Mouse (Mus musculus) small intestine, adult 2 months (tissue): Measurements from ENCODE around the gene H2-Ab1. TPM values are rescaled to one million over a fixed set of nuclear protein-coding genes. Genes with fewer than 3 reads are reported as not detected.
"Not testable (repeated sequence)": the region's sequence is repeated elsewhere in the genome, so short reads cannot be mapped to it uniquely, and the experiment has no call there.

Experiments
- H3K27ac ChIP-seq: fragments of 200-500 bp; 2 replicates; pipeline ENCODE4 v1.5.1; 2012; ENCODE audit warnings: low read depth, low read length, control low read depth, inconsistent platforms; ENCODE audit not compliant: insufficient read depth
- H3K27me3 ChIP-seq: fragments of 200-500 bp; 2 replicates; pipeline ENCODE4 v1.6.1; 2012; ENCODE audit warnings: mild to moderate bottlenecking, moderate library complexity, low read length, inconsistent platforms; ENCODE audit not compliant: control insufficient read depth, insufficient read depth
- H3K36me3 ChIP-seq: fragments of 200-500 bp; 2 replicates; pipeline ENCODE4 v1.6.1; 2012; ENCODE audit warnings: mild to moderate bottlenecking, low read length, control low read depth, inconsistent platforms; ENCODE audit not compliant: control insufficient read depth, insufficient read depth
- H3K4me1 ChIP-seq: fragments of 200-500 bp; 2 replicates; pipeline ENCODE4 v1.6.1; 2012; ENCODE audit warnings: low read length, inconsistent platforms, mixed read lengths; ENCODE audit not compliant: control insufficient read depth, insufficient read depth, insufficient read length
- H3K4me3 ChIP-seq: fragments of 200-500 bp; 2 replicates; pipeline ENCODE4 v1.5.1; 2012; ENCODE audit warnings: low read depth, mild to moderate bottlenecking, control low read depth, inconsistent platforms, low read length, moderate library complexity
- CTCF ChIP-seq: fragments of 200-500 bp; IDR thresholded peaks from 2 replicates; pipeline ENCODE4 v1.5.1; 2012; ENCODE audit warnings: low read depth, mild to moderate bottlenecking, control low read depth, inconsistent platforms, low read length, moderate library complexity, mixed read lengths; ENCODE audit not compliant: insufficient replicate concordance, insufficient read length; ENCODE audit errors: extremely low read depth
- POLR2A ChIP-seq: fragments of 200-500 bp; IDR thresholded peaks from 2 replicates; pipeline ENCODE4 v1.6.1; 2012; ENCODE audit warnings: low read depth, mild to moderate bottlenecking, control low read depth, inconsistent platforms, low read length, moderate library complexity
- WGBS: fragments of 180-500 bp; shearing (Covaris S2); methylation state at CpG from one replicate; pipeline ENCODE4 v1.1.7; 2018; 5-methylcytosine and 5-hydroxymethylcytosine counted together
- polyA plus RNA-seq: library from polyadenylated mRNA; depleted of rRNA; stranded (reverse); fragments of >200 nt; gene quantifications from 2 replicates; pipeline ENCODE4 v1.2.3, GENCODE M21; 2012

Gene H2-Ab1
- polyA plus RNA-seq, 1 experiment: 5,426 TPM

GRCm38 (mm10) chr17:34215176-34215575 is 42.3 kb upstream of the H2-Ab1 start:
- H3K4me1 ChIP-seq: peaks cover 4% of the 10 kb centered on the region; the same call in 1 of the 2 replicates
- no peaks in the 10 kb centered on the region for H3K27me3 ChIP-seq
- TF ChIP-seq POLR2A: no peak
- TF ChIP-seq CTCF: no peak
- WGBS: 89% methylated on average over 12 of the region's 12 CpGs
- H3K27ac ChIP-seq: no peak overlapping the region
- no peak overlapping the region for H3K4me3 ChIP-seq
- peaks cover 46% of the 10 kb centered on the region for H3K36me3 ChIP-seq

- Histone ChIP-seq H3K4me3 (no peak overlapping the region), H3K36me3 (peaks cover 35% of the 10 kb centered on the region), H3K27ac (no peak overlapping the region), H3K27me3 (no peaks in the 10 kb centered on the region), H3K4me1 (no peaks in the 10 kb centered on the region)
- TF ChIP-seq CTCF (no peak), POLR2A (no peak)
- WGBS: 83% methylated on average over 8 of the region's 8 CpGs
Measured at GRCm38 (mm10) chr17:34217216-34217928, 40.1 kb upstream of the H2-Ab1 start.

DNA sequence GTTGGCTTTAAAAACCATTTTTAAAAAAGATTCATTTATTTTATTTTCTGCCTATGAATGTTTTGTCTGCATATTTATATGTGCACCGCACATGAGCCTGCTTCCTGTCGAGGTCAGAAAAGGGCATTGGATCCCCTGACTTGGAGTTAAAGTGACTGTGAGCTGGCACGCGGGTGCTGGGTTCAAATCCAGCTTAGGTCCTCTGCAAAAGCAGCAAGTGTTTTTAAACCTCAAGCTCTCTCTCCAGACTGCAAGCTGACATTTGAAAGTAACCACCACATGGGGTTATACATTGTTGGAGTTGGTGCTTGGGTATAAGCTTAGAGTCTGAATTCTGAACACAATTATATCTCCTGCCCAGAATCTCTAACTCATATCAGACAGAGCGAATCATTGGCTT is 39.5 kb upstream of the H2-Ab1 start:
- Histone ChIP-seq H3K36me3 (peaks cover 32% of the 10 kb centered on the region), H3K4me3 (no peak overlapping the region), H3K27ac (no peak overlapping the region), H3K27me3 (no peaks in the 10 kb centered on the region), H3K4me1 (no peaks in the 10 kb centered on the region)
- 82% methylated on average over 5 of the region's 5 CpGs for WGBS
- TF ChIP-seq POLR2A (no peak), CTCF (no peak)

DNA sequence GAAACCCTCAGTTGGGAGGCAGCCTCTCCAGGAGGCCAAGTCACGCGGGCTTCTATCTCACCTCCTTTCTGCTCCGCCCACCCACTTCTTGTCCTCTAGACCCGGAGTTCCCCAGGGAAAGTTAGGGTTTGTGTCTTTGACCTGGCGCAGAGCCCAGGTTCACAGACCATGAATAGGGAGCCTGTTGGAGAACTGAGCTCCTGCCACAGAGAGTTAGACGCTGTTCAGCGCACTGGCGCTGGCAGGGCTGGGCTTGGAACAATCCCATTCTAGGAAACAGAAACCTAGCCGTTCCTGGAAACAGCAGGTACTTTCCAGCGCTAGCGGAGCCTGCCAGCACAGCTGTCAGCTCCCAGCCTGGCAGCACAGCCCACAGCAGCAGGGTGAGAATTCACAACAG is 38.8 kb upstream of the H2-Ab1 start:
- 43% methylated on average over 11 of the region's 11 CpGs for WGBS
- no peak overlapping the region for H3K27ac ChIP-seq

GRCm38 (mm10) chr17:34219096-34219495 is 38.4 kb upstream of the H2-Ab1 start:
- H3K27ac ChIP-seq, H3K4me1 ChIP-seq, H3K27me3 ChIP-seq: not testable (repeated sequence)
- peaks cover 23% of the 10 kb centered on the region for H3K36me3 ChIP-seq
- peak overlapping the region; percentile 29; the same call in 1 of the 2 replicates for H3K4me3 ChIP-seq
- WGBS: 85% methylated on average over 9 of the region's 11 CpGs
- peak; percentile 53; the same call in 1 of the 2 replicates for TF ChIP-seq CTCF

More for the DNA sequence above, 38.8 kb upstream of the H2-Ab1 start:
- Histone ChIP-seq H3K36me3 (peaks cover 26% of the 10 kb centered on the region), H3K4me3 (peak overlapping the region; percentile 29), H3K27me3 (no peaks in the 10 kb centered on the region), H3K4me1 (no peaks in the 10 kb centered on the region)
- TF ChIP-seq POLR2A (no peak), CTCF (no peak)

DNA sequence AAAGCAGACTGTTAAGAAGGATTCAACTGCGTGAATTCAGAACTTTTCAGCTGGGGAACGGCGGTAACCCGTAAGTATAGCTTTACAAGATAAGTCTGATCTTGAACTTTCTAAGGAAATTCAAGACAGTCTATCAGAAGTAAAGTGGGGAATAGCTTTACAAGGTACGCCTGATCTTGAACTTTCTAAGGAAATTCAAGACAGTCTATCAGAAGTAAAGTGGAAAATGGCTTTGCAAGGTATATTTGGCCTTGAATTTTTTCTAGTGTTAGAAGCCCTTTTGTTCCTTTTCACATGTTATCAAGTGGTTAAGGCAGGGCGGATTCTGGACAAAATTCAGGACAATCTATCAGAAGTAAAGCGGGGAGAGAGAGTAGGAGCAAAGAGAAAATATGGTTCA is 37.7 kb upstream of the H2-Ab1 start:
- H3K27me3 ChIP-seq, H3K27ac ChIP-seq, H3K4me3 ChIP-seq, H3K4me1 ChIP-seq: not testable (repeated sequence)
- 88% methylated on average over 6 of the region's 7 CpGs for WGBS
- H3K36me3 ChIP-seq: peaks cover 16% of the 10 kb centered on the region

- not testable (repeated sequence) for H3K4me1 ChIP-seq, H3K27ac ChIP-seq, H3K4me3 ChIP-seq, H3K27me3 ChIP-seq
- peaks cover 12% of the 10 kb centered on the region for H3K36me3 ChIP-seq
- WGBS: 98% methylated on average over 9 of the region's 16 CpGs
Measured at GRCm38 (mm10) chr17:34220401-34220800, 37.1 kb upstream of the H2-Ab1 start.

- Histone ChIP-seq H3K4me3 (no peak overlapping the region), H3K27ac (no peak overlapping the region), H3K36me3 (no peaks in the 10 kb centered on the region), H3K27me3 (no peaks in the 10 kb centered on the region), H3K4me1 (no peaks in the 10 kb centered on the region)
- 95% methylated on average over 3 of the region's 3 CpGs for WGBS
- TF ChIP-seq CTCF (no peak), POLR2A (no peak)
Measured at GRCm38 (mm10) chr17:34224816-34225215, 32.7 kb upstream of the H2-Ab1 start.
